Mouse (Mus musculus) forebrain, embryonic 14.5 days (tissue): ENCODE data around the gene Nudt3. TPM values are rescaled to one million over a fixed set of nuclear protein-coding genes. Genes with fewer than 3 reads are reported as not detected.
"Not testable (repeated sequence)": the region's sequence is repeated elsewhere in the genome, so short reads cannot be mapped to it uniquely, and the experiment has no call there.

Experiments used
- ATAC-seq: fragments of 200-750 bp; cut with Nextera tagmentation; 2 replicates; pipeline ENCODE4 v1.8.0; 2017; ENCODE audit warnings: mild to moderate bottlenecking, moderate library complexity
- DNase-seq: peaks from one replicate; pipeline ENCODE4 v3.0.0-alpha.2; 2015; ENCODE audit warnings: low spot score
- H3K27ac ChIP-seq: fragments of 300-500 bp; sonication (generic); 2 replicates; pipeline ENCODE4 v1.5.1; 2014; ENCODE audit warnings: low read depth, mild to moderate bottlenecking, control low read depth, low read length, moderate library complexity
- H3K27me3 ChIP-seq: fragments of 300-500 bp; sonication (generic); replicated peaks from 2 replicates; pipeline ENCODE4 v1.6.1; 2014; ENCODE audit warnings: low read length, control low read depth, mixed read lengths; ENCODE audit not compliant: control insufficient read depth, insufficient read depth
- H3K36me3 ChIP-seq: fragments of 300-500 bp; sonication (generic); 2 replicates; pipeline ENCODE4 v1.6.1; 2014; ENCODE audit warnings: low read length, control low read depth; ENCODE audit not compliant: control insufficient read depth, insufficient read depth
- H3K4me1 ChIP-seq: fragments of 300-500 bp; sonication (generic); 2 replicates; pipeline ENCODE4 v1.6.1; 2014; ENCODE audit warnings: antibody characterized with exemption, low read length, control low read depth; ENCODE audit not compliant: control insufficient read depth, insufficient read depth
- H3K4me2 ChIP-seq: fragments of 300-500 bp; sonication (generic); 2 replicates; pipeline ENCODE4 v1.6.1; 2014; ENCODE audit warnings: mild to moderate bottlenecking, control low read depth, low read length
- H3K4me3 ChIP-seq: fragments of 300-500 bp; sonication (generic); 2 replicates; pipeline ENCODE4 v1.5.1; 2014; ENCODE audit warnings: low read depth, low read length, control low read depth
- H3K9ac ChIP-seq: fragments of 300-500 bp; sonication (generic); 2 replicates; pipeline ENCODE4 v1.6.1; 2014; ENCODE audit warnings: mild to moderate bottlenecking, low read length, control low read depth, moderate library complexity
- H3K9me3 ChIP-seq: fragments of 300-500 bp; sonication (generic); replicated peaks from 2 replicates; pipeline ENCODE4 v1.6.1; 2016; ENCODE audit warnings: low read length, control low read depth, mixed read lengths; ENCODE audit not compliant: control insufficient read depth
- WGBS: fragments of 180-500 bp; shearing (Covaris S2); extraction: QIAGEN DNeasy Blood & Tissue Kit; methylation state at CpG from one replicate; pipeline ENCODE4 v1.1.7; 2014; 5-methylcytosine and 5-hydroxymethylcytosine counted together
- polyA plus RNA-seq: library from polyadenylated mRNA; unstranded; fragments of >200 nt; fragmentation: Nextera tagmentation; extraction: Ambion mirVana; gene quantifications from 2 replicates; pipeline ENCODE4 v1.2.1, GENCODE M21; 2014

Nudt3 gene
- polyA plus RNA-seq, 1 experiment from 2014 or later: 175 TPM

GRCm38 (mm10) chr17:27652046-27652790 is 28.9 kb upstream of the Nudt3 start:
- peaks cover 8% of the 10 kb centered on the region; the same call in 1 of the 2 replicates for H3K4me1 ChIP-seq
- H3K27me3 ChIP-seq: peaks cover 15% of the 10 kb centered on the region
- no peak overlapping the region for H3K4me2 ChIP-seq
- no peak overlapping the region for H3K4me3 ChIP-seq
- H3K9me3 ChIP-seq: no peaks in the 10 kb centered on the region
- ATAC-seq: no peak
- H3K36me3 ChIP-seq: no peaks in the 10 kb centered on the region
- H3K9ac ChIP-seq: no peak overlapping the region
- 89% methylated on average over 23 of the region's 23 CpGs for WGBS
- H3K27ac ChIP-seq: no peak overlapping the region
- DNase-seq: no peak

- no peak for ATAC-seq
These were observed 27.3 kb upstream of the Nudt3 start for GRCm38 (mm10) chr17:27650586-27650985.

GRCm38 (mm10) chr17:27650160-27650559 is 26.9 kb upstream of the Nudt3 start:
- H3K4me2 ChIP-seq: no peak overlapping the region
- H3K27ac ChIP-seq: no peak overlapping the region
- ATAC-seq: no peak
- whole genome bisulfite sequencing: 9% methylated on average over 12 of the region's 12 CpGs
- peak; percentile 73 for DNase-seq
- H3K36me3 ChIP-seq: no peaks in the 10 kb centered on the region
- peaks cover 5% of the 10 kb centered on the region; the same call in 1 of the 2 replicates for H3K27me3 ChIP-seq
- no peak overlapping the region for H3K9ac ChIP-seq
- no peaks in the 10 kb centered on the region for H3K9me3 ChIP-seq
- H3K4me3 ChIP-seq: no peak overlapping the region
- no peaks in the 10 kb centered on the region for H3K4me1 ChIP-seq

More at GRCm38 (mm10) chr17:27650586-27650985, 27.3 kb upstream of the Nudt3 start:
- H3K9ac ChIP-seq: no peak overlapping the region
- peaks cover 1% of the 10 kb centered on the region; the same call in 1 of the 2 replicates for H3K4me1 ChIP-seq
- H3K36me3 ChIP-seq: no peaks in the 10 kb centered on the region
- DNase-seq: no peak
- peaks cover 6% of the 10 kb centered on the region; the same call in 1 of the 2 replicates for H3K27me3 ChIP-seq
- WGBS: 80% methylated on average over 13 of the region's 13 CpGs
- H3K4me3 ChIP-seq: no peak overlapping the region
- no peak overlapping the region for H3K27ac ChIP-seq
- H3K4me2 ChIP-seq: no peak overlapping the region
- H3K9me3 ChIP-seq: no peaks in the 10 kb centered on the region

GRCm38 (mm10) chr17:27645807-27646206 is 22.5 kb upstream of the Nudt3 start:
- H3K9ac ChIP-seq: no peak overlapping the region
- no peak for DNase-seq
- peaks cover 6% of the 10 kb centered on the region; the same call in 1 of the 2 replicates for H3K4me1 ChIP-seq
- no peak for ATAC-seq
- H3K9me3 ChIP-seq: no peaks in the 10 kb centered on the region
- no peak overlapping the region for H3K4me3 ChIP-seq
- no peak overlapping the region for H3K4me2 ChIP-seq
- no peaks in the 10 kb centered on the region for H3K27me3 ChIP-seq
- 42% methylated on average over 7 of the region's 7 CpGs for WGBS
- no peaks in the 10 kb centered on the region for H3K36me3 ChIP-seq
- H3K27ac ChIP-seq: no peak overlapping the region

DNA sequence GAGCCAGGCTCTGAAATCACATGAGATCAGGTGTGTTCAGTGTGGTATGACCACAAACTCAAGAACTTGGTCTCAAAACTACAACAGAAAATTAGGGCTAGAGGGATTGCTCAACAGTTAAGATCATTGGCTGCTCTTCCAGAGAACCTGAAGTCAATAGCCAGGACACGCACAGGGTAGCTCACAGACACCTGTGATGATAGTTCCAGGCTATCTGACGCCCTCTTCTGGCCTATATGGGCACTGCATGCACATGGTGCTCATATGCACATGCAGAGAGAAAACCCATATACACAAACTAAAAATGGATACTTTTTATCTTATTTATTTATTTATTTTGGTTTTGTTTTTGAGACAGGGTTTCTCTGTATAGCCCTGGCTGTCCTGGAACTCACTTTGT is 21.3 kb upstream of the Nudt3 start:
- no peak for DNase-seq
- Histone ChIP-seq H3K36me3 (no peaks in the 10 kb centered on the region), H3K4me3 (no peak overlapping the region), H3K4me1 (peaks cover 6% of the 10 kb centered on the region; the same call in 1 of the 2 replicates), H3K27me3 (no peaks in the 10 kb centered on the region), H3K4me2 (no peak overlapping the region), H3K9me3 (no peaks in the 10 kb centered on the region), H3K27ac (no peak overlapping the region), H3K9ac (no peak overlapping the region)
- 31% methylated on average over 2 of the region's 2 CpGs for WGBS
- no peak for ATAC-seq

DNA sequence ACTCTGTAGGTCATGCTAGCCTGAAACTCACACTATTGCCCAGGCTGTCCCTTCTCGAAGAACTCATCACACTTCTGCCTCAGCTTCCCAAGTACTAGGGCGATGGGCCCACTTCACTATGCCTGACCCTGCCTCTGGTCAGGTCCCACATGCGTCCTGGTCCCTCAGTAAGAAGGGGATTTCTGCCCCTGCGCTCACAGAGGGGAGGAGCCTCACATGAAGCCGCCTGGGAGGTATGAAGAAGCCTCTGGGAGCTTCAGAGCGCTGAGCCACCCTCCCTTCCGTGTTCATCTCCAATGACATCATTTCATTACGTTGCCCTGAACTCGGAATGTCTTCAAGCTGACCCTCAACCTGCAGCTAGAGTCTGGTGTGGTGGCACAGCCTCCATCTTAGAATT is 20.5 kb upstream of the Nudt3 start:
- H3K4me3 ChIP-seq: no peak overlapping the region
- DNase-seq (no peak), ATAC-seq (no peak)
- peak overlapping the region; percentile 33; the same call in 1 of the 2 replicates for H3K27ac ChIP-seq
- peaks cover 6% of the 10 kb centered on the region; the same call in 1 of the 2 replicates for H3K4me1 ChIP-seq
- no peaks in the 10 kb centered on the region for H3K27me3 ChIP-seq
- H3K9me3 ChIP-seq: no peaks in the 10 kb centered on the region
- WGBS: 80% methylated on average over 9 of the region's 9 CpGs
- no peak overlapping the region for H3K4me2 ChIP-seq
- no peaks in the 10 kb centered on the region for H3K36me3 ChIP-seq
- H3K9ac ChIP-seq: no peak overlapping the region

GRCm38 (mm10) chr17:27643101-27643500 is 19.8 kb upstream of the Nudt3 start:
- no peaks in the 10 kb centered on the region for H3K36me3 ChIP-seq
- no peaks in the 10 kb centered on the region for H3K9me3 ChIP-seq
- peak overlapping the region; percentile 28; the same call in 1 of the 2 replicates for H3K4me2 ChIP-seq
- H3K4me1 ChIP-seq: peaks cover 6% of the 10 kb centered on the region; the same call in 1 of the 2 replicates
- ATAC-seq (peak; percentile 74), DNase-seq (peak; percentile 72)
- peak overlapping the region; percentile 29; the same call in 1 of the 2 replicates for H3K9ac ChIP-seq
- H3K4me3 ChIP-seq: no peak overlapping the region
- no peaks in the 10 kb centered on the region for H3K27me3 ChIP-seq
- peak overlapping the region; percentile 81; the same call in 1 of the 2 replicates for H3K27ac ChIP-seq
- WGBS: 41% methylated on average over 6 of the region's 6 CpGs

GRCm38 (mm10) chr17:27642491-27643062 is 19.3 kb upstream of the Nudt3 start:
- Histone ChIP-seq H3K9ac (peak overlapping the region; percentile 29), H3K9me3 (no peaks in the 10 kb centered on the region), H3K27me3 (no peaks in the 10 kb centered on the region), H3K4me3 (no peak overlapping the region), H3K27ac (peak overlapping the region; percentile 81), H3K4me2 (peak overlapping the region; percentile 28), H3K4me1 (peaks cover 6% of the 10 kb centered on the region; the same call in 1 of the 2 replicates), H3K36me3 (no peaks in the 10 kb centered on the region)
- peak; percentile 86 for DNase-seq
- peak; percentile 87 for ATAC-seq
- WGBS: 26% methylated on average over 12 of the region's 12 CpGs

GRCm38 (mm10) chr17:27639851-27640250 is 16.6 kb upstream of the Nudt3 start:
- H3K27me3 ChIP-seq, H3K4me2 ChIP-seq, H3K9ac ChIP-seq, H3K27ac ChIP-seq, H3K36me3 ChIP-seq, H3K4me3 ChIP-seq, H3K9me3 ChIP-seq, ATAC-seq, DNase-seq: not testable (repeated sequence)
- peaks cover 12% of the 10 kb centered on the region for H3K4me1 ChIP-seq
- WGBS: 92% methylated on average over 6 of the region's 6 CpGs
